Mouse (Mus musculus): ENCODE measurements at regions not wholly inside any gene's neighbourhood (a gene's known extent, or its start where the extent isn't known, plus 50 kb on each side); places are given as distances from the start of the nearest gene placed in this dataset.

DNA sequence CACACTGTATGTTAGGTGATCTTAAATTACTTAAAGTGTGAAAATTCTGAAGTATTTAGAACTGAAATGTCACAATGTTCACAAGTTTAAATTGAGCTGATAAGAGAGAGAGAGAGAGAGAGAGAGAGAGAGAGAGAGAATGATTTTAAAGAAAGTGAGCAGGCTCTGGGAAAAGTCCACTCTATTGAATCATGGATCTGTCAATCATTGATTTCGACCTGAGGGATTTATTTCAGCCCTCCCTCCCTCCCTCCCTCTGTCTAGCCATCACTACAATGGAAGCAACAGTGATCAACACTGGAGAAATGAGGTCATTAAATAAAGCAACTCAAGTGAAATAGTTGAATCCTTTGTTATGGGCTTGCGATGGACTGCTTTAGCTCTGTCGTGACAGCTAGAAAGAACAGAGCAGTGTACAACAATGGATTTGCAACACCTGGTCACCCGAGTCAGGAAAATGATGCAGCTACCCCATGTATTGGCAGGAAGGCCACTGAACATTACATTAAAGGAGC is 52.8 kb upstream of the Arid1b start:
- no peak for TF ChIP-seq POLR2A (IDR thresholded peaks at IDR 0.05; ENCODE audit: borderline replicate concordance, extremely low read depth, low read depth, low read length)
- TF ChIP-seq CTCF (IDR thresholded peaks at IDR 0.05; ENCODE audit: insufficient read depth, low read length) = no peak
